Mouse (Mus musculus) C2C12 (cell line): ENCODE measurements around the gene Qrich2. TPM values are rescaled to one million over a fixed set of nuclear protein-coding genes. Genes with fewer than 3 reads are reported as not detected.

Experiments used
- H3K27me3 ChIP-seq: one replicate; pipeline ENCODE4 v1.6.1; 2011; ENCODE audit not compliant: control insufficient read depth, insufficient read depth, insufficient read length
- H3K36me3 ChIP-seq: one replicate; pipeline ENCODE4 v1.6.1; 2011; ENCODE audit not compliant: control insufficient read depth, insufficient read depth
- H3K4me3 ChIP-seq: one replicate; pipeline ENCODE4 v1.5.1; 2011; ENCODE audit warnings: mild to moderate bottlenecking, control low read depth; ENCODE audit not compliant: poor library complexity, insufficient read depth, severe bottlenecking
- H3K79me2 ChIP-seq: one replicate; pipeline ENCODE4 v1.6.1; 2011; ENCODE audit not compliant: control insufficient read depth, insufficient read depth
- H3K79me3 ChIP-seq: one replicate; pipeline ENCODE4 v1.6.1; 2011; ENCODE audit warnings: low read depth, control low read depth
- H3ac ChIP-seq: one replicate; pipeline ENCODE3; 2011; ENCODE audit warnings: low read depth; ENCODE audit not compliant: control insufficient read depth, insufficient read length
- USF1 ChIP-seq: IDR thresholded peaks from one replicate; pipeline ENCODE4 v1.6.1; 2011; ENCODE audit warnings: low read depth, mild to moderate bottlenecking, control low read depth, moderate library complexity
- polyA plus RNA-seq: library from polyadenylated mRNA; unstranded; fragments of >200 nt; fragmentation: generic; extraction: Trizol; gene quantifications from one replicate; pipeline ENCODE4 v1.2.1, GENCODE M21; 2012; ENCODE audit warnings: missing spikeins

The Qrich2 gene
- polyA plus RNA-seq, 1 experiment: 0.04 TPM

DNA sequence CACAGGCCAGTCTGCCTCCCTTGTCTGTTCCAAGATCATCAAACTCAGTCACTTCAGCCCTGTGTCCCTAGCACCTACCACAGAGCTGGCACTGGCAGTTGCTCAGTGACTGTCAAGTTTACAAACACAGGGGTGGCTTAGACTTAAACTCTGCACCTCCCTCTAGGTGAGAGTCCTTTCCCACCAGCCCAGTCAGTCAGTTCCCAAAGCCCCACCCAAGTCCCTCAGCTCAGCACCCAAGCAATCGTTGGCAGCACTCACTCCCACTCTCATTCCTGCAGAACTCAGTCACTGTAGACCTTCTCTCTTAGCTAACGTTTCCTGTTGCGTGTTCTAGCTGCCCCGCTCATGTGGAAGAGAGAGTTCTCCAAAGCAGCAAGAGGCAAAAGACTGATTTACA, 71.3 kb downstream of the Qrich2 start:
- no peaks in the 10 kb centered on the region for H3K27me3 ChIP-seq
- no peaks in the 10 kb centered on the region for H3K79me2 ChIP-seq
- no peaks in the 10 kb centered on the region for H3K36me3 ChIP-seq
- TF ChIP-seq USF1: no peak
- H3K4me3 ChIP-seq: no peak overlapping the region
- H3K79me3 ChIP-seq: no peaks in the 10 kb centered on the region
- no peak overlapping the region for H3ac ChIP-seq

Other genes starting within 250 kb of the Qrich2 start
- 0.13 TPM for gene Evpl, start 228.2 kb downstream of the Qrich2 start, polyA plus RNA-seq
- 81.9 TPM for gene Srp68, start 192.0 kb downstream of the Qrich2 start, polyA plus RNA-seq
- gene Galr2, start 185.3 kb downstream of the Qrich2 start, polyA plus RNA-seq: 0.85 TPM
- 31.5 TPM for gene Exoc7, start 159.0 kb downstream of the Qrich2 start, polyA plus RNA-seq
- 0.14 TPM for gene Foxj1, start 130.8 kb downstream of the Qrich2 start, polyA plus RNA-seq
- 13.2 TPM for gene Rnf157, start 53.2 kb downstream of the Qrich2 start, polyA plus RNA-seq
- 126 TPM for gene Ubald2, start 32.1 kb downstream of the Qrich2 start, polyA plus RNA-seq
- 81.0 TPM for gene Prpsap1, start 28.0 kb upstream of the Qrich2 start, polyA plus RNA-seq
- gene Sphk1, start 64.7 kb upstream of the Qrich2 start, polyA plus RNA-seq: 11.3 TPM
- 23.1 TPM for gene Ube2o, start 115.2 kb upstream of the Qrich2 start, polyA plus RNA-seq
- gene Aanat, start 120.2 kb upstream of the Qrich2 start, polyA plus RNA-seq: not detected
- gene Rhbdf2, start 160.8 kb upstream of the Qrich2 start, polyA plus RNA-seq: 1.9 TPM
- gene Prcd, start 187.3 kb upstream of the Qrich2 start, polyA plus RNA-seq: 1.2 TPM
- gene Cygb, start 188.1 kb upstream of the Qrich2 start, polyA plus RNA-seq: 0.95 TPM